In genomic region chr9:72812594-72813570, GRCm38 (mm10) we compare ENCODE assay signal across 8 mouse cellular contexts. TPM values are rescaled to one million over a fixed set of nuclear protein-coding genes. Genes with fewer than 3 reads are reported as not detected.
DNase-seq lines count a peak whose midpoint lies in the region; ATAC-seq and TF ChIP-seq lines count a peak whose summit lies in the region.

No protein-coding gene starts in this region.

- TF ChIP-seq EP300 in stomach, postnatal 0 days (optimal IDR thresholded peaks at IDR 0.05), result no peak

- H3K36me3 ChIP-seq in forebrain, embryonic 11.5 days (ENCODE audit: control insufficient read depth, insufficient read depth, low read length), result no peaks in the 10 kb centered on the region
- H3K36me3 ChIP-seq in forebrain, embryonic 14.5 days (ENCODE audit: control insufficient read depth, insufficient read depth, low read length), result no peaks in the 10 kb centered on the region
- H3K36me3 ChIP-seq in embryonic facial prominence, embryonic 12.5 days, result no peaks in the 10 kb centered on the region
- no peaks in the 10 kb centered on the region for H3K36me3 ChIP-seq in stomach, postnatal 0 days (ENCODE audit: control insufficient read depth, insufficient read depth, low read length)

- ATAC-seq in forebrain, embryonic 11.5 days (replicated peaks; ENCODE audit: low FRiP score), result 0 out of 2 replicates have a peak, but pooled peaks have one; percentile 32
- no peak for ATAC-seq in forebrain, embryonic 14.5 days
- ATAC-seq in embryonic facial prominence, embryonic 12.5 days (ENCODE audit: insufficient number of reproducible peaks, insufficient read depth, low FRiP score, low TSS enrichment), result no peak
- no peak for ATAC-seq in stomach, postnatal 0 days (ENCODE audit: low FRiP score, low TSS enrichment)

- peak overlapping the region; percentile 42 for H3K4me2 ChIP-seq in forebrain, embryonic 11.5 days (ENCODE audit: low read depth, low read length, severe bottlenecking)
- no peak overlapping the region for H3K4me2 ChIP-seq in forebrain, embryonic 14.5 days (ENCODE audit: low read length)
- peak overlapping the region; percentile 29 for H3K4me2 ChIP-seq in embryonic facial prominence, embryonic 12.5 days (replicated peaks)
- no peak overlapping the region for H3K4me2 ChIP-seq in stomach, postnatal 0 days (replicated peaks; ENCODE audit: low read depth)

- peak overlapping the region; percentile 29 for H3K9ac ChIP-seq in forebrain, embryonic 11.5 days (ENCODE audit: low read length)
- no peak overlapping the region for H3K9ac ChIP-seq in forebrain, embryonic 14.5 days (ENCODE audit: low read length)
- H3K9ac ChIP-seq in embryonic facial prominence, embryonic 12.5 days, result no peak overlapping the region; the same call in 1 of the 2 replicates
- no peak overlapping the region for H3K9ac ChIP-seq in stomach, postnatal 0 days (ENCODE audit: low read length)

- H3K9me3 ChIP-seq in forebrain, embryonic 11.5 days (ENCODE audit: control insufficient read depth, low read length), result no peaks in the 10 kb centered on the region
- H3K9me3 ChIP-seq in forebrain, embryonic 14.5 days (replicated peaks; ENCODE audit: control insufficient read depth, low read length), result no peaks in the 10 kb centered on the region
- no peaks in the 10 kb centered on the region for H3K9me3 ChIP-seq in embryonic facial prominence, embryonic 12.5 days
- no peaks in the 10 kb centered on the region for H3K9me3 ChIP-seq in stomach, postnatal 0 days (ENCODE audit: control insufficient read depth, low read length)

- DNase-seq in forebrain, embryonic 11.5 days (ENCODE audit: low spot score), result peak; percentile 57
- DNase-seq in forebrain, embryonic 14.5 days (ENCODE audit: low spot score), result no peak
- peak; percentile 53 to 62 for DNase-seq in B cell, adult 2 months
- peak; percentile 25 to 49 for DNase-seq in kidney, postnatal 4 days
- DNase-seq in thymus, postnatal 4 days, result no peak
- DNase-seq in cerebellum, adult 18-20 months, result no peak
- no peak for DNase-seq in stomach, postnatal 0 days (ENCODE audit: low spot score)

- no peaks in the 10 kb centered on the region for H3K27me3 ChIP-seq in forebrain, embryonic 11.5 days (ENCODE audit: control insufficient read depth, insufficient read depth, low read length)
- no peaks in the 10 kb centered on the region; the same call in 1 of the 2 replicates for H3K27me3 ChIP-seq in forebrain, embryonic 14.5 days (replicated peaks; ENCODE audit: control insufficient read depth, insufficient read depth, low read length)
- H3K27me3 ChIP-seq in embryonic facial prominence, embryonic 12.5 days, result no peaks in the 10 kb centered on the region
- H3K27me3 ChIP-seq in stomach, postnatal 0 days (ENCODE audit: control insufficient read depth, insufficient read depth, low read length), result no peaks in the 10 kb centered on the region

- H3K4me3 ChIP-seq in forebrain, embryonic 11.5 days (ENCODE audit: low read depth, low read length), result no peak overlapping the region
- no peak overlapping the region for H3K4me3 ChIP-seq in forebrain, embryonic 14.5 days (ENCODE audit: low read depth, low read length)
- H3K4me3 ChIP-seq in embryonic facial prominence, embryonic 12.5 days, result no peak overlapping the region
- H3K4me3 ChIP-seq in stomach, postnatal 0 days (ENCODE audit: low read depth, low read length), result no peak overlapping the region

- peak overlapping the region; percentile 43 for H3K27ac ChIP-seq in forebrain, embryonic 11.5 days (ENCODE audit: low read depth, low read length)
- H3K27ac ChIP-seq in forebrain, embryonic 14.5 days (ENCODE audit: low read depth, low read length), result no peak overlapping the region
- H3K27ac ChIP-seq in embryonic facial prominence, embryonic 12.5 days, result no peak overlapping the region
- no peak overlapping the region for H3K27ac ChIP-seq in stomach, postnatal 0 days (replicated peaks)

- TF ChIP-seq CTCF in stomach, postnatal 0 days (IDR thresholded peaks at IDR 0.05; ENCODE audit: low read depth), result no peak

- 11% methylated on average over 18 of the region's 18 CpGs for WGBS in forebrain, embryonic 11.5 days
- 17% methylated on average over 18 of the region's 18 CpGs for WGBS in forebrain, embryonic 14.5 days
- 17% methylated on average over 18 of the region's 18 CpGs for WGBS in embryonic facial prominence, embryonic 12.5 days
- 35% methylated on average over 18 of the region's 18 CpGs for WGBS in stomach, postnatal 0 days

- peaks cover 16% of the 10 kb centered on the region; the same call in 1 of the 2 replicates for H3K4me1 ChIP-seq in forebrain, embryonic 11.5 days (replicated peaks; ENCODE audit: control insufficient read depth, insufficient read depth, low read length)
- H3K4me1 ChIP-seq in forebrain, embryonic 14.5 days (ENCODE audit: control insufficient read depth, insufficient read depth, low read length), result no peaks in the 10 kb centered on the region
- peaks cover 39% of the 10 kb centered on the region for H3K4me1 ChIP-seq in embryonic facial prominence, embryonic 12.5 days
- no peaks in the 10 kb centered on the region for H3K4me1 ChIP-seq in stomach, postnatal 0 days (replicated peaks; ENCODE audit: control insufficient read depth, insufficient read depth)

RNA-seq across cellular contexts. Expression of gene Prtg, which starts 6.2 kb away (rescaled TPM):
- polyA plus RNA-seq in forebrain, embryonic 11.5 days (2014; fragmentation: Nextera tagmentation; extraction: Ambion mirVana), result 3.4 and 3.6 TPM in 2 replicates
- 0.36 TPM in 2 replicates for polyA plus RNA-seq in forebrain, embryonic 14.5 days (2014; fragmentation: Nextera tagmentation; extraction: Ambion mirVana)
- 1.8 and 2.1 TPM in 2 replicates for polyA plus RNA-seq in embryonic facial prominence, embryonic 12.5 days (2016; fragmentation: Nextera tagmentation; extraction: Ambion mirVana)
- 0.06 TPM in 2 replicates for polyA plus RNA-seq in stomach, postnatal 0 days (2015; fragmentation: Nextera tagmentation; extraction: Ambion mirVana)

Comparison
In these comparisons a context has a peak if more than half of its experiments do, and no peak if none do; other contexts are left out.
1. DNase-seq: peak in forebrain, embryonic 11.5 days (single experiment), B cell, adult 2 months (2 of 2) and kidney, postnatal 4 days (2 of 2); none in forebrain, embryonic 14.5 days (single experiment), thymus, postnatal 4 days (single experiment), cerebellum, adult 18-20 months (0 of 2) and stomach, postnatal 0 days (single experiment).
2. H3K4me2 ChIP-seq: peak in forebrain, embryonic 11.5 days (single experiment) and embryonic facial prominence, embryonic 12.5 days (single experiment); none in forebrain, embryonic 14.5 days (single experiment) and stomach, postnatal 0 days (single experiment).